Mouse (Mus musculus) brown adipose tissue, adult 24 weeks (tissue): ENCODE data around the gene Nip7. TPM values are rescaled to one million over a fixed set of nuclear protein-coding genes. Genes with fewer than 3 reads are reported as not detected.
A peak's percentile ranks its signal among the peaks of the same experiment; 100 is the strongest.
"Not testable (repeated sequence)": the region's sequence is repeated elsewhere in the genome, so short reads cannot be mapped to it uniquely, and the experiment has no call there.

Experiments used
- H3K27ac ChIP-seq: fragments of 200-500 bp; replicated peaks from 2 replicates; pipeline ENCODE4 v1.5.1; 2012; ENCODE audit warnings: low read depth, mild to moderate bottlenecking, low read length
- H3K4me1 ChIP-seq: fragments of 200-500 bp; 2 replicates; pipeline ENCODE4 v1.6.1; 2012; ENCODE audit warnings: low read length, mixed read lengths; ENCODE audit not compliant: control insufficient read depth, insufficient read depth, insufficient read length
- H3K4me3 ChIP-seq: fragments of 200-500 bp; 2 replicates; pipeline ENCODE4 v1.5.1; 2012; ENCODE audit warnings: low read depth, mild to moderate bottlenecking, low read length, moderate library complexity; ENCODE audit not compliant: insufficient read depth
- polyA plus RNA-seq: library from polyadenylated mRNA; stranded (reverse); fragments of >200 nt; gene quantifications from 2 replicates; pipeline ENCODE4 v1.2.4, GENCODE M21; 2012; ENCODE audit not compliant: missing spikeins, insufficient read depth, insufficient read length

Gene Nip7
- polyA plus RNA-seq, 1 experiment, result 22.2 TPM

DNA sequence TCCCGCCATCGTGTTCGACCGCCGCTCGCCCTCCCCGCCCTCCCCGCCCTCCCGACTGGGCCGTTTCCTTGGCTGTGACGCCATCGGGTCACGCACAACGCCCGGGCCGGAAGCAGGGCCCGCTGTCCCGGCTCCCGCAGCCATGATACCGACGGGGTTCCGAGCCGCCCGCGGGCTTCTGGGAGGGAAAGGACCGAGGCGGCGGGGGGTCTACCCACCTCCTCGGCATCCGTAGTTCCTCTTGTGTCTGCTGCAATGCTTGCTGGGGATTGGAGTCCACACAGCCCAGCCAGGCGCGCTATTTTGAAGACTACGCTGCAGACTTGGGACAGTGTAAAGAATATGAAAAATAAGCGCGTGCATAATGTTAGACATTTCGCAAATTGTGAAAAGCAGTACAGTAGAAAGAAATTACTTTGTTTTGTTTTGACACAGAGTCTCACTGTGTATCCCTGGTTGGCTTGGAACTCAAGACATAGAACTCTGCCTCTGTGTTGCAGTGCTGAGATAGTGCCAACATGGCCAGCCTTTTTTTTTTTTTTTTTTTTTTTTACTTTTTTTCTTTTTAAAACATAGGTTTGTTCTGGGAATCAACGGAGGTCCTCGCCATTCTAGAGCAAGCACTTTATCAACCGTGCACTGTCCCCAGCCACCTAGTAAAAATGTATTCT lies 39.8 kb downstream of the Nip7 start, which contains the start of gene Terf2:
Terf2 (minus strand) TSS at position 182 of the 671 bp plus-strand sequence.
- Histone ChIP-seq H3K4me1 (peaks cover 3% of the 10 kb centered on the region), H3K27ac (peak within 1 kb of the TSS; percentile 77), H3K4me3 (peak within 1 kb of the TSS; percentile 98)

- Histone ChIP-seq H3K4me3 (no peak overlapping the region), H3K4me1 (peaks cover 3% of the 10 kb centered on the region; the same call in 1 of the 2 replicates), H3K27ac (no peak overlapping the region)
These were observed 44.0 kb downstream of the Nip7 start for GRCm38 (mm10) chr8:107100635-107101034.

DNA sequence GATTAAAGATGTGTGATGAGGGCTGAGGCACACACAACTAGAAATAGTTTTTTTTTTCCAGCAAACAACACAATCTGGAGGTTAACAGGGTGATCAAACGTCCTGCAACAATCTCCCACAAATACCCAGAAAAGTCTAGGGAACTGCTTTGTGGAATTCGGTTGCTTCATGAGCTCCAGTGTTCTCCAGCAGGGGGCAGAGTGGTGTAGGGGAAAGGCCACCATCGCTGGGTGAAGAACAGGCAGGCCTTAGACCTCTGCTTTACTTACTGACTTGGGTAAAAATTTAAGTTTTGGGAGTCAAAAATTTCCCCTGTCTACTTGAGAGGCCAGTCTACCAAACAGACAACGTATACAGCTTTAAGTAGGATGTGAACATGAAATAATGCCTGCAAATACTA lies 47.9 kb downstream of the Nip7 start:
- no peak overlapping the region for H3K27ac ChIP-seq
- no peaks in the 10 kb centered on the region for H3K4me1 ChIP-seq
- no peak overlapping the region for H3K4me3 ChIP-seq

- not testable (repeated sequence) for H3K4me3 ChIP-seq, H3K4me1 ChIP-seq, H3K27ac ChIP-seq
These were observed 51.4 kb downstream of the Nip7 start for GRCm38 (mm10) chr8:107108089-107108488.

DNA sequence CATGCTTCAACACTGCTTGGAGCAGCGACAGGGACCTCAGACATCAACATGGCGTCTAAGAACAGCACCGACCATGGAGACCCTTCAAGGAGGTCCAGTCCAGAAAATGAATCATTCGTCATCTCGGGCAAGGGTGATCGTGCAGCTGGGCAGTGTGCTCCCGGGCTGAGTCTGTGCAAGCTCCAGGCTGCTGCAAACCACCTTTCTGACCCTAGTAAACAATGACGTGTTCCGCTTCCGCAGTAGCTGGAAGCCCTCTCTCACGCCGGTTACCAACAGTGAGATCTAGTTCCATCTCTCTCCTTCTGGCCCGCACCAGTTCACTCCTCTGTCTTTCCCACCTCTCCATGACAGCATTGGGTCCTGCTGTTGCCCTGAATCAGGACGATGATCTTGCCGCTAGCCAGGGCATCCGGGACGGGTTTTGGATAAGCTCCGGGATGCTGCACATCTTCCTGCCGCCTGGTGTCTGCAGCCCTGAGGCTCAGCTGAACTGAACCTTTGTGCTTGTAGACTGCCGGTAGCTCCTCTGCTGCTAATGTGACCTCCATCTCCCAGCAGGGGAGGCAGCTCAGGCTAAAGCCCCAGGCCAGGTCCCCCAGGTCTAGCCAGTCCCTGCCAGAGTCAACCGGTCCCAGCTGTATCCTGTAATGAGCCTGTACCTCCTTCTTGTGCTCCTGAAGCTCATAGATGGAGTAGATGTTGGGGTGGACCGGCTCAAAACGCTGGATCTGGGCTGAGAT lies 52.5 kb downstream of the Nip7 start:
- H3K4me1 ChIP-seq, result no peaks in the 10 kb centered on the region
- 0 out of 2 replicates have a peak overlapping the region, but pooled peaks have one; percentile 19 for H3K4me3 ChIP-seq
- H3K27ac ChIP-seq, result no peak overlapping the region

DNA sequence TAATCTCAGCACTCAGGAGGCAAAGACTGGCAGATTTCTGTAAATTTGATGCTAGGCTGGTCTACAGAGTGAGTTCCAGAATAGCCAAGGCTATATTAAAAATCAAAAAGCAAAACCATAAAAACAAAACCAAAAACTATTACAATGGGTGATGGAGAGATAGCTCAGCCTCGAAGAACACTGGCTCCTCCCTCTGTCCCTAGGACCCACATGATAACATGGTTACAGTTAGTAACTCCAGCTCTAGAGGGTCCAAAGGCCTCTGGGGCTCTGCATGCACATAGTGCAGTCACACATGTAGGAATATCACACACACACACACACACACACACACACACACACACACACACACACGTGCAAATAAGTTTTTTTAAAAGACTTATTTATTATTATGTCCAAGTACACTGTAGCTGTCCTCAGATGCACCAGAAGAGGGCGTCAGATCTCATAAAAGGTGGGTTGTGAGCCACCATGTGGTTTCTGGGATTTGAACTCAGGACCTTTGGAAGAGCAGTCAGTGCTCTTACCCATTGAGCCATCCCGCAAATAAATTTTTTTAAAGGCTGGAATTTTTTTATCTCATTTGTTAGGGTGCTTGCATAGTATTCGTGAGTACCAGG lies 53.2 kb downstream of the Nip7 start:
- H3K4me1 ChIP-seq, result 0 out of 2 replicates have a peak, but pooled peaks cover 2% of the 10 kb centered on the region
- no peak overlapping the region for H3K27ac ChIP-seq
- H3K4me3 ChIP-seq, result no peak overlapping the region

Other genes with a start within 250 kb of the Nip7 start
- gene Has3, start 186.6 kb upstream of the Nip7 start, polyA plus RNA-seq, result not detected in 2 replicates
- 19.8 and 24.4 TPM in 2 replicates for gene Utp4, start 163.2 kb upstream of the Nip7 start, polyA plus RNA-seq
- gene Sntb2, start 121.1 kb upstream of the Nip7 start, polyA plus RNA-seq, result 4.1 and 6.9 TPM in 2 replicates
- 42.0 and 46.7 TPM in 2 replicates for gene Vps4a, start 25.7 kb upstream of the Nip7 start, polyA plus RNA-seq
- gene Pdf, start 8.3 kb upstream of the Nip7 start, polyA plus RNA-seq, result 15.0 and 24.3 TPM in 2 replicates
- 12.9 and 22.0 TPM in 2 replicates for gene Cog8, start 188 bp upstream of the Nip7 start, polyA plus RNA-seq
- not detected in 2 replicates for gene Tmed6, start 8.8 kb downstream of the Nip7 start, polyA plus RNA-seq
- 6.7 and 9.0 TPM in 2 replicates for gene Terf2, start 39.7 kb downstream of the Nip7 start, polyA plus RNA-seq
- gene Cyb5b, start 93.8 kb downstream of the Nip7 start, polyA plus RNA-seq, result 177 and 294 TPM in 2 replicates
- gene Nfat5, start 236.6 kb downstream of the Nip7 start, polyA plus RNA-seq, result 9.1 and 13.8 TPM in 2 replicates